In genomic region chr1:39804789-39805188, GRCm38 (mm10) we compare ENCODE assay signal across 26 mouse cellular contexts. TPM values are rescaled to one million over a fixed set of nuclear protein-coding genes. Genes with fewer than 3 reads are reported as not detected.
A peak's percentile ranks its signal among the peaks of the same experiment; 100 is the strongest.
DNase-seq lines count a peak whose midpoint lies in the region; ATAC-seq and TF ChIP-seq lines count a peak whose summit lies in the region.
"Had no signal": no experiment of that assay in that cellular context is flagged by ENCODE, and none has a peak within 500 bp of the region (broad histone marks: within the 10 kb centered on the region; RNA-seq: fewer than 3 reads in every experiment).

No protein-coding gene starts in this region.

- H3K4me1 ChIP-seq in forebrain, postnatal 0 days (ENCODE audit: insufficient read depth), result 0 out of 2 replicates have a peak, but pooled peaks cover 7% of the 10 kb centered on the region
- H3K4me1 ChIP-seq in forebrain, embryonic 12.5 days, result 0 out of 2 replicates have a peak, but pooled peaks cover 5% of the 10 kb centered on the region
- H3K4me1 ChIP-seq in heart, embryonic 11.5 days (ENCODE audit: control insufficient read depth, insufficient read depth, low read length), result no peaks in the 10 kb centered on the region
- H3K4me1 ChIP-seq in heart, embryonic 14.5 days (ENCODE audit: control insufficient read depth in 2 of 2, insufficient read depth in 2 of 2, low read length in 2 of 2), result peaks cover 13 to 24% of the 10 kb centered on the region in 2 experiments
- H3K4me1 ChIP-seq in stomach, embryonic 15.5 days, result no peaks in the 10 kb centered on the region
- H3K4me1 ChIP-seq: hindbrain, embryonic 10.5 days; liver, embryonic 15.5 days; midbrain, embryonic 12.5 days had no signal

- H3K4me2 ChIP-seq in forebrain, postnatal 0 days (ENCODE audit: low read depth), result no peak overlapping the region
- H3K4me2 ChIP-seq in forebrain, embryonic 12.5 days, result no peak overlapping the region
- no peak overlapping the region for H3K4me2 ChIP-seq in heart, embryonic 11.5 days
- peak overlapping the region; percentile 51 for H3K4me2 ChIP-seq in heart, embryonic 14.5 days (ENCODE audit: low read length)
- no peak overlapping the region for H3K4me2 ChIP-seq in stomach, embryonic 15.5 days
- H3K4me2 ChIP-seq: limb, embryonic 15.5 days; liver, embryonic 15.5 days; midbrain, embryonic 12.5 days had no signal

- 51% methylated on average over 6 of the region's 6 CpGs for WGBS in forebrain, postnatal 0 days
- 84% methylated on average over 6 of the region's 6 CpGs for WGBS in forebrain, embryonic 12.5 days
- 83% methylated on average over 6 of the region's 6 CpGs for WGBS in heart, embryonic 11.5 days (ENCODE audit: insufficient replicate concordance)
- 73% methylated on average over 6 of the region's 6 CpGs for WGBS in heart, embryonic 14.5 days
- 80% methylated on average over 6 of the region's 6 CpGs for WGBS in stomach, embryonic 15.5 days

- no peak for ATAC-seq in forebrain, postnatal 0 days
- no peak for ATAC-seq in forebrain, embryonic 12.5 days (ENCODE audit: low FRiP score)
- no peak for ATAC-seq in heart, embryonic 11.5 days (replicated peaks; ENCODE audit: insufficient number of reproducible peaks, low FRiP score, low TSS enrichment)
- ATAC-seq in heart, embryonic 14.5 days (ENCODE audit: insufficient number of reproducible peaks, insufficient read depth, low FRiP score, low read depth), result no peak
- ATAC-seq in stomach, embryonic 15.5 days (ENCODE audit: insufficient read depth, low FRiP score, low read depth), result no peak

- no peaks in the 10 kb centered on the region for H3K27me3 ChIP-seq in forebrain, postnatal 0 days (ENCODE audit: insufficient read depth, low read length)
- H3K27me3 ChIP-seq in forebrain, embryonic 12.5 days, result no peaks in the 10 kb centered on the region
- no peaks in the 10 kb centered on the region for H3K27me3 ChIP-seq in heart, embryonic 11.5 days (ENCODE audit: control insufficient read depth, insufficient read depth, low read length)
- H3K27me3 ChIP-seq in heart, embryonic 14.5 days (ENCODE audit: control insufficient read depth, insufficient read depth, low read length), result no peaks in the 10 kb centered on the region
- H3K27me3 ChIP-seq in stomach, embryonic 15.5 days (replicated peaks), result no peaks in the 10 kb centered on the region
- H3K27me3 ChIP-seq: limb, embryonic 15.5 days; liver, embryonic 15.5 days; midbrain, embryonic 12.5 days had no signal

- peak; percentile 11 for DNase-seq in forebrain, postnatal 0 days
- DNase-seq in left cerebral cortex, postnatal 36 days (ENCODE audit: low spot score in 2 of 2), result no peak
- DNase-seq in cerebellum, adult 11 months, result no peak
- DNase-seq: cerebellum, adult 9-10 months; kidney, adult 18-20 months; layer of hippocampus, postnatal 36 days had no signal

- no peak overlapping the region for H3K4me3 ChIP-seq in forebrain, postnatal 0 days (ENCODE audit: low read depth, low read length)
- no peak overlapping the region for H3K4me3 ChIP-seq in forebrain, embryonic 12.5 days (replicated peaks)
- H3K4me3 ChIP-seq in heart, embryonic 11.5 days (ENCODE audit: low read depth, low read length), result no peak overlapping the region
- no peak overlapping the region for H3K4me3 ChIP-seq in heart, embryonic 14.5 days (ENCODE audit: control insufficient read depth in 1 of 2, insufficient read depth in 1 of 2, low read depth in 1 of 2, low read length in 2 of 2)
- H3K4me3 ChIP-seq in stomach, embryonic 15.5 days (replicated peaks), result no peak overlapping the region
- H3K4me3 ChIP-seq: hindbrain, embryonic 10.5 days; layer of hippocampus, adult 2 months; limb, embryonic 15.5 days; liver, embryonic 15.5 days; midbrain, embryonic 12.5 days had no signal

- H3K9ac ChIP-seq in forebrain, postnatal 0 days, result no peak overlapping the region
- no peak overlapping the region for H3K9ac ChIP-seq in forebrain, embryonic 12.5 days
- H3K9ac ChIP-seq in heart, embryonic 11.5 days (ENCODE audit: low read depth, low read length), result no peak overlapping the region
- peak overlapping the region; percentile 47; the same call in 1 of the 2 replicates for H3K9ac ChIP-seq in heart, embryonic 14.5 days (ENCODE audit: low read length)
- no peak overlapping the region for H3K9ac ChIP-seq in stomach, embryonic 15.5 days
- H3K9ac ChIP-seq: limb, embryonic 15.5 days; liver, embryonic 15.5 days; midbrain, embryonic 12.5 days had no signal

- intact Hi-C loops in left cerebral cortex, postnatal 36 days (cut with DNase I), result no loop called here

- no peaks in the 10 kb centered on the region for H3K9me3 ChIP-seq in forebrain, postnatal 0 days (ENCODE audit: low read length)
- H3K9me3 ChIP-seq in forebrain, embryonic 12.5 days, result no peaks in the 10 kb centered on the region
- no peaks in the 10 kb centered on the region for H3K9me3 ChIP-seq in heart, embryonic 11.5 days (replicated peaks; ENCODE audit: control insufficient read depth, low read length)
- H3K9me3 ChIP-seq in heart, embryonic 14.5 days (ENCODE audit: control insufficient read depth, low read length), result no peaks in the 10 kb centered on the region
- no peaks in the 10 kb centered on the region for H3K9me3 ChIP-seq in stomach, embryonic 15.5 days
- H3K9me3 ChIP-seq: hindbrain, embryonic 10.5 days; limb, embryonic 15.5 days; liver, embryonic 15.5 days; midbrain, embryonic 12.5 days had no signal

- no peaks in the 10 kb centered on the region for H3K36me3 ChIP-seq in forebrain, postnatal 0 days (ENCODE audit: insufficient read depth)
- H3K36me3 ChIP-seq in forebrain, embryonic 12.5 days (replicated peaks), result no peaks in the 10 kb centered on the region
- no peaks in the 10 kb centered on the region for H3K36me3 ChIP-seq in heart, embryonic 11.5 days (ENCODE audit: control insufficient read depth, insufficient read depth, low read length)
- no peaks in the 10 kb centered on the region for H3K36me3 ChIP-seq in heart, embryonic 14.5 days (ENCODE audit: control insufficient read depth, insufficient read depth, low read length)
- H3K36me3 ChIP-seq in stomach, embryonic 15.5 days, result no peaks in the 10 kb centered on the region
- H3K36me3 ChIP-seq: hindbrain, embryonic 10.5 days; limb, embryonic 15.5 days; liver, embryonic 15.5 days; midbrain, embryonic 12.5 days had no signal

- H3K27ac ChIP-seq in forebrain, postnatal 0 days (ENCODE audit: low read depth, low read length), result no peak overlapping the region
- no peak overlapping the region for H3K27ac ChIP-seq in forebrain, embryonic 12.5 days
- peak overlapping the region; percentile 46 for H3K27ac ChIP-seq in heart, embryonic 11.5 days (ENCODE audit: low read depth, low read length)
- peak overlapping the region; percentile 82 to 89 for H3K27ac ChIP-seq in heart, embryonic 14.5 days (replicated peaks in 1 of 2; ENCODE audit: control insufficient read depth in 1 of 2, insufficient read depth in 1 of 2, low read depth in 2 of 2, low read length in 2 of 2)
- peak overlapping the region; percentile 63 for H3K27ac ChIP-seq in stomach, embryonic 15.5 days
- H3K27ac ChIP-seq: hindbrain, embryonic 10.5 days; kidney, postnatal 0 days; limb, embryonic 15.5 days; liver, embryonic 15.5 days; midbrain, embryonic 12.5 days had no signal

- TF ChIP-seq CTCF in forebrain, postnatal 0 days (IDR thresholded peaks at IDR 0.05; ENCODE audit: low read depth), result no peak

RNA-seq across cellular contexts. Expression of gene Gm3646, which starts 0.3 kb away (rescaled TPM):
- not detected in 2 replicates for total RNA-seq in forebrain, postnatal 0 days (2014; rRNA removed)
- polyA plus RNA-seq in forebrain, postnatal 0 days (2015; fragmentation: Nextera tagmentation; extraction: Ambion mirVana), result not detected in 2 replicates
- polyA plus RNA-seq in forebrain, embryonic 12.5 days (2016; fragmentation: Nextera tagmentation; extraction: Ambion mirVana), result not detected in 2 replicates
- 1.1 and 1.3 TPM in 2 replicates for polyA plus RNA-seq in heart, embryonic 11.5 days (2014; fragmentation: Nextera tagmentation; extraction: Ambion mirVana)
- 3.6 and 5.6 TPM in 2 replicates for polyA plus RNA-seq in heart, embryonic 14.5 days (2014; fragmentation: Nextera tagmentation; extraction: Ambion mirVana)
- 0.63 TPM in 1 of 2 replicates, not detected in the other for polyA plus RNA-seq in stomach, embryonic 15.5 days (2015; fragmentation: Nextera tagmentation; extraction: Ambion mirVana)
- total RNA-seq in left cerebral cortex, postnatal 36 days (2021), result not detected
- total RNA-seq: adrenal gland, adult 18-20 months; adrenal gland, postnatal 4 days; gastrocnemius, adult 18-20 months; granulocyte monocyte progenitor cell, adult 5-6 weeks; hindbrain, postnatal 0 days; layer of hippocampus, adult 2 months; layer of hippocampus, postnatal 36 days; left cerebral cortex, postnatal 25 days had no signal
- polyA plus RNA-seq: hindbrain, embryonic 10.5 days; hindbrain, postnatal 0 days; kidney, postnatal 0 days; limb, embryonic 15.5 days; liver, embryonic 15.5 days; lung, embryonic 16.5 days; midbrain, embryonic 12.5 days; neural tube, embryonic 14.5 days; thymus, postnatal 0 days; urinary bladder, adult 2 months had no signal

Comparison
In these comparisons a context has a peak if more than half of its experiments do, and no peak if none do; other contexts are left out.
1. H3K27ac ChIP-seq: peak in heart, embryonic 11.5 days (single experiment), heart, embryonic 14.5 days (2 of 2) and stomach, embryonic 15.5 days (single experiment); none in forebrain, postnatal 0 days (single experiment) and forebrain, embryonic 12.5 days (single experiment).